Mouse (Mus musculus) liver, adult 2 months (tissue): ENCODE measurements around the gene Emp3.
"Not testable (repeated sequence)": the region's sequence is repeated elsewhere in the genome, so short reads cannot be mapped to it uniquely, and the experiment has no call there.

Source experiments
- CTCF ChIP-seq: fragments of 200-500 bp; IDR thresholded peaks from 2 replicates; pipeline ENCODE4 v1.5.1; 2011; ENCODE audit warnings: low read depth, low read length, control low read depth
- POLR2A ChIP-seq: fragments of 200-500 bp; IDR thresholded peaks from 2 replicates; pipeline ENCODE4 v1.6.1; 2011; ENCODE audit warnings: low read length, control low read depth; ENCODE audit not compliant: insufficient read depth; ENCODE audit errors: extremely low read depth

- not testable (repeated sequence) for TF ChIP-seq CTCF, POLR2A
These were observed 42.9 kb downstream of the Emp3 start, which contains the start of gene Grin2d for GRCm38 (mm10) chr7:45878278-45878677.
